Mouse (Mus musculus): ENCODE measurements around the gene Hsd3b2.

Hsd3b2 gene

GRCm38 (mm10) chr3:98724376-98724775, at the start of gene Hsd3b2:
TSS of gene Hsd3b2 (minus strand) at chr3:98724543.
- ATAC-seq (ENCODE audit: low TSS enrichment), result no peak

GRCm38 (mm10) chr3:98764155-98764554, 39.8 kb upstream of the Hsd3b2 start:
- ATAC-seq (ENCODE audit: low TSS enrichment), result no peak

- ATAC-seq (ENCODE audit: low TSS enrichment), result no peak
Measured at GRCm38 (mm10) chr3:98756836-98757235, 32.5 kb upstream of the Hsd3b2 start.

GRCm38 (mm10) chr3:98752171-98752570, 27.8 kb upstream of the Hsd3b2 start:
- no peak for ATAC-seq (ENCODE audit: low TSS enrichment)

GRCm38 (mm10) chr3:98741043-98741442, 16.7 kb upstream of the Hsd3b2 start:
- ATAC-seq (ENCODE audit: low TSS enrichment), result peak; percentile 72

GRCm38 (mm10) chr3:98734340-98734739, 10.0 kb upstream of the Hsd3b2 start:
- ATAC-seq (ENCODE audit: low TSS enrichment), result no peak

- ATAC-seq (ENCODE audit: low TSS enrichment), result no peak
Measured at GRCm38 (mm10) chr3:98733724-98734123, 9.4 kb upstream of the Hsd3b2 start.

- ATAC-seq (ENCODE audit: low TSS enrichment), result no peak
Measured at GRCm38 (mm10) chr3:98726281-98726680, 1.9 kb upstream of the Hsd3b2 start.

- no peak for ATAC-seq (ENCODE audit: low TSS enrichment)
Measured at GRCm38 (mm10) chr3:98720740-98721139, 3.6 kb downstream of the Hsd3b2 start.

- no peak for ATAC-seq (ENCODE audit: low TSS enrichment)
Measured at GRCm38 (mm10) chr3:98682401-98682800, 41.9 kb downstream of the Hsd3b2 start.

GRCm38 (mm10) chr3:98680786-98681185, 43.6 kb downstream of the Hsd3b2 start:
- ATAC-seq (ENCODE audit: low TSS enrichment), result no peak

All from frontal cortex, adult (tissue).